Mouse (Mus musculus): Measurements from ENCODE around the gene Gm28308. TPM values are rescaled to one million over a fixed set of nuclear protein-coding genes. Genes with fewer than 3 reads are reported as not detected.
A peak's percentile ranks its signal among the peaks of the same experiment; 100 is the strongest.

The Gm28308 gene
- polyA plus RNA-seq, 1 experiment from 2014 or later, result not detected

GRCm38 (mm10) chr6:52160511-52161335, 52.4 kb downstream of the Gm28308 start:
- no peaks in the 10 kb centered on the region for H3K36me3 ChIP-seq (ENCODE audit: control insufficient read depth, insufficient read depth)
- no peaks in the 10 kb centered on the region for H3K9me3 ChIP-seq (replicated peaks; ENCODE audit: control insufficient read depth, low read length)
- no peak for ATAC-seq (replicated peaks; ENCODE audit: extremely low read depth, insufficient read depth, low FRiP score)
- H3K4me1 ChIP-seq (ENCODE audit: control insufficient read depth, insufficient read depth, low read length), result peaks cover 10% of the 10 kb centered on the region
- H3K9ac ChIP-seq (ENCODE audit: low read length), result peak overlapping the region; percentile 41
- WGBS, result 9% methylated on average over 30 of the region's 30 CpGs
- H3K4me3 ChIP-seq (ENCODE audit: low read length), result peak overlapping the region; percentile 8
- peak overlapping the region; percentile 76 for H3K4me2 ChIP-seq (ENCODE audit: low read depth, low read length)
- H3K27ac ChIP-seq (ENCODE audit: low read length), result peak overlapping the region; percentile 47
- H3K27me3 ChIP-seq (ENCODE audit: control insufficient read depth, insufficient read depth, low read length), result peaks cover 83% of the 10 kb centered on the region

GRCm38 (mm10) chr6:52159979-52160378, 53.2 kb downstream of the Gm28308 start:
- Histone ChIP-seq H3K4me3 (ENCODE audit: low read length) (peak overlapping the region; percentile 8), H3K4me2 (ENCODE audit: low read depth, low read length) (peak overlapping the region; percentile 76), H3K36me3 (ENCODE audit: control insufficient read depth, insufficient read depth) (no peaks in the 10 kb centered on the region), H3K27me3 (ENCODE audit: control insufficient read depth, insufficient read depth, low read length) (peaks cover 86% of the 10 kb centered on the region), H3K9ac (ENCODE audit: low read length) (no peak overlapping the region), H3K27ac (ENCODE audit: low read length) (peak overlapping the region; percentile 47; the same call in 1 of the 2 replicates), H3K4me1 (ENCODE audit: control insufficient read depth, insufficient read depth, low read length) (peaks cover 10% of the 10 kb centered on the region), H3K9me3 (replicated peaks; ENCODE audit: control insufficient read depth, low read length) (no peaks in the 10 kb centered on the region)
- no peak for ATAC-seq (replicated peaks; ENCODE audit: extremely low read depth, insufficient read depth, low FRiP score)
- WGBS, result 11% methylated on average over 9 of the region's 9 CpGs

- peak overlapping the region; percentile 53 for H3K27ac ChIP-seq (ENCODE audit: low read length)
- H3K4me1 ChIP-seq (ENCODE audit: control insufficient read depth, insufficient read depth, low read length), result peaks cover 10% of the 10 kb centered on the region
- H3K9ac ChIP-seq (ENCODE audit: low read length), result peak overlapping the region; percentile 56; the same call in 1 of the 2 replicates
- peak overlapping the region; percentile 76 for H3K4me2 ChIP-seq (ENCODE audit: low read depth, low read length)
- peaks cover 88% of the 10 kb centered on the region for H3K27me3 ChIP-seq (ENCODE audit: control insufficient read depth, insufficient read depth, low read length)
- no peaks in the 10 kb centered on the region for H3K9me3 ChIP-seq (replicated peaks; ENCODE audit: control insufficient read depth, low read length)
- WGBS, result 12% methylated on average over 12 of the region's 12 CpGs
- no peaks in the 10 kb centered on the region for H3K36me3 ChIP-seq (ENCODE audit: control insufficient read depth, insufficient read depth)
- H3K4me3 ChIP-seq (ENCODE audit: low read length), result peak overlapping the region; percentile 74
- ATAC-seq (replicated peaks; ENCODE audit: extremely low read depth, insufficient read depth, low FRiP score), result peak; percentile 35; the same call in 1 of the 2 replicates
Observed at GRCm38 (mm10) chr6:52159164-52159761, 53.9 kb downstream of the Gm28308 start.

GRCm38 (mm10) chr6:52158276-52159051, 54.7 kb downstream of the Gm28308 start, which contains the start of gene Hoxa1:
Gene Hoxa1, minus strand, starts transcription at chr6:52158317.
- peak; percentile 83 for ATAC-seq (replicated peaks; ENCODE audit: extremely low read depth, insufficient read depth, low FRiP score)
- peaks cover 10% of the 10 kb centered on the region for H3K4me1 ChIP-seq (ENCODE audit: control insufficient read depth, insufficient read depth, low read length)
- H3K4me2 ChIP-seq (ENCODE audit: low read depth, low read length), result peak within 1 kb of the TSS; percentile 76
- peak within 1 kb of the TSS; percentile 74 for H3K4me3 ChIP-seq (ENCODE audit: low read length)
- H3K36me3 ChIP-seq (ENCODE audit: control insufficient read depth, insufficient read depth), result no peaks in the 10 kb centered on the region
- H3K9me3 ChIP-seq (replicated peaks; ENCODE audit: control insufficient read depth, low read length), result no peaks in the 10 kb centered on the region
- H3K27ac ChIP-seq (ENCODE audit: low read length), result peak within 1 kb of the TSS; percentile 53
- WGBS, result under 1% methylated on average over 55 of the region's 55 CpGs
- H3K9ac ChIP-seq (ENCODE audit: low read length), result peak within 1 kb of the TSS; percentile 56
- peaks cover 89% of the 10 kb centered on the region for H3K27me3 ChIP-seq (ENCODE audit: control insufficient read depth, insufficient read depth, low read length)

- H3K9ac ChIP-seq (ENCODE audit: low read length), result no peak overlapping the region
- no peak overlapping the region for H3K27ac ChIP-seq (ENCODE audit: low read length)
- 1% methylated on average over 32 of the region's 32 CpGs for WGBS
- ATAC-seq (replicated peaks; ENCODE audit: extremely low read depth, insufficient read depth, low FRiP score), result no peak
- peak overlapping the region; percentile 74 for H3K4me3 ChIP-seq (ENCODE audit: low read length)
- H3K4me1 ChIP-seq (ENCODE audit: control insufficient read depth, insufficient read depth, low read length), result peaks cover 10% of the 10 kb centered on the region
- H3K36me3 ChIP-seq (ENCODE audit: control insufficient read depth, insufficient read depth), result no peaks in the 10 kb centered on the region
- no peaks in the 10 kb centered on the region for H3K9me3 ChIP-seq (replicated peaks; ENCODE audit: control insufficient read depth, low read length)
- peaks cover 89% of the 10 kb centered on the region for H3K27me3 ChIP-seq (ENCODE audit: control insufficient read depth, insufficient read depth, low read length)
- peak overlapping the region; percentile 76 for H3K4me2 ChIP-seq (ENCODE audit: low read depth, low read length)
Observed at GRCm38 (mm10) chr6:52157466-52158275, 55.5 kb downstream of the Gm28308 start.

- no peak overlapping the region for H3K27ac ChIP-seq (ENCODE audit: low read length)
- no peaks in the 10 kb centered on the region for H3K36me3 ChIP-seq (ENCODE audit: control insufficient read depth, insufficient read depth)
- ATAC-seq (replicated peaks; ENCODE audit: extremely low read depth, insufficient read depth, low FRiP score), result no peak
- H3K4me1 ChIP-seq (ENCODE audit: control insufficient read depth, insufficient read depth, low read length), result peaks cover 10% of the 10 kb centered on the region
- H3K4me2 ChIP-seq (ENCODE audit: low read depth, low read length), result no peak overlapping the region
- no peak overlapping the region for H3K4me3 ChIP-seq (ENCODE audit: low read length)
- H3K9ac ChIP-seq (ENCODE audit: low read length), result no peak overlapping the region
- H3K9me3 ChIP-seq (replicated peaks; ENCODE audit: control insufficient read depth, low read length), result no peaks in the 10 kb centered on the region
- H3K27me3 ChIP-seq (ENCODE audit: control insufficient read depth, insufficient read depth, low read length), result peaks cover 93% of the 10 kb centered on the region
- 8% methylated on average over 20 of the region's 20 CpGs for WGBS
Observed at GRCm38 (mm10) chr6:52156551-52157200, 56.5 kb downstream of the Gm28308 start.

GRCm38 (mm10) chr6:52155471-52155870, 57.7 kb downstream of the Gm28308 start:
- Histone ChIP-seq H3K9ac (ENCODE audit: low read length) (no peak overlapping the region), H3K27ac (ENCODE audit: low read length) (no peak overlapping the region), H3K4me3 (ENCODE audit: low read length) (no peak overlapping the region), H3K9me3 (replicated peaks; ENCODE audit: control insufficient read depth, low read length) (no peaks in the 10 kb centered on the region), H3K4me1 (ENCODE audit: control insufficient read depth, insufficient read depth, low read length) (peaks cover 10% of the 10 kb centered on the region), H3K27me3 (ENCODE audit: control insufficient read depth, insufficient read depth, low read length) (peaks cover 94% of the 10 kb centered on the region), H3K4me2 (ENCODE audit: low read depth, low read length) (no peak overlapping the region), H3K36me3 (ENCODE audit: control insufficient read depth, insufficient read depth) (no peaks in the 10 kb centered on the region)
- WGBS, result 63% methylated on average over 3 of the region's 3 CpGs
- no peak for ATAC-seq (replicated peaks; ENCODE audit: extremely low read depth, insufficient read depth, low FRiP score)

GRCm38 (mm10) chr6:52154044-52154443, 59.1 kb downstream of the Gm28308 start:
- H3K4me1 ChIP-seq (ENCODE audit: control insufficient read depth, insufficient read depth, low read length), result peaks cover 5% of the 10 kb centered on the region
- H3K4me3 ChIP-seq (ENCODE audit: low read length), result no peak overlapping the region
- peaks cover 95% of the 10 kb centered on the region for H3K27me3 ChIP-seq (ENCODE audit: control insufficient read depth, insufficient read depth, low read length)
- H3K9me3 ChIP-seq (replicated peaks; ENCODE audit: control insufficient read depth, low read length), result peaks cover 5% of the 10 kb centered on the region; the same call in 1 of the 2 replicates
- H3K36me3 ChIP-seq (ENCODE audit: control insufficient read depth, insufficient read depth), result no peaks in the 10 kb centered on the region
- 45% methylated on average over 5 of the region's 5 CpGs for WGBS
- no peak overlapping the region for H3K4me2 ChIP-seq (ENCODE audit: low read depth, low read length)
- H3K27ac ChIP-seq (ENCODE audit: low read length), result no peak overlapping the region
- no peak overlapping the region for H3K9ac ChIP-seq (ENCODE audit: low read length)
- no peak for ATAC-seq (replicated peaks; ENCODE audit: extremely low read depth, insufficient read depth, low FRiP score)

All from heart, embryonic 16.5 days (tissue).